Mouse (Mus musculus): Measurements from ENCODE around the gene Slc1a3.

Slc1a3 gene

GRCm38 (mm10) chr15:8605538-8606188 is 104.9 kb downstream of the Slc1a3 start:
- no peak for DNase-seq (ENCODE audit: low spot score)

- no peak for DNase-seq (ENCODE audit: low spot score)
Measured at GRCm38 (mm10) chr15:8602362-8602761, 108.2 kb downstream of the Slc1a3 start.

- no peak for DNase-seq (ENCODE audit: low spot score)
Measured at GRCm38 (mm10) chr15:8601312-8602146, 109.0 kb downstream of the Slc1a3 start.

- no peak for DNase-seq (ENCODE audit: low spot score)
Measured at GRCm38 (mm10) chr15:8596375-8596900, 114.1 kb downstream of the Slc1a3 start.

- no peak for DNase-seq (ENCODE audit: low spot score)
Measured at GRCm38 (mm10) chr15:8595226-8595625, 115.3 kb downstream of the Slc1a3 start.

GRCm38 (mm10) chr15:8589503-8590116 is 121.0 kb downstream of the Slc1a3 start:
- DNase-seq (ENCODE audit: low spot score): peak; percentile 61

- DNase-seq (ENCODE audit: low spot score): no peak
Measured at GRCm38 (mm10) chr15:8588065-8588464, 122.5 kb downstream of the Slc1a3 start.

GRCm38 (mm10) chr15:8586822-8587281 is 123.7 kb downstream of the Slc1a3 start:
- no peak for DNase-seq (ENCODE audit: low spot score)

All from left cerebral cortex, adult 11 months (tissue).